Mouse (Mus musculus): ENCODE results near the gene Ap1b1.

Gene Ap1b1

GRCm38 (mm10) chr11:4986695-4987486 is at the start of gene Ap1b1:
Gene Ap1b1, plus strand, starts transcription at chr11:4986824.
- DNase-seq (ENCODE audit: extremely low read depth, insufficient read length, low spot score), result peak; percentile 93

- no peak for DNase-seq (ENCODE audit: extremely low read depth, insufficient read length, low spot score)
Observed at GRCm38 (mm10) chr11:4946530-4946929, 40.1 kb upstream of the Ap1b1 start.

GRCm38 (mm10) chr11:4946947-4947812 is 39.4 kb upstream of the Ap1b1 start:
- no peak for DNase-seq (ENCODE audit: extremely low read depth, insufficient read length, low spot score)

GRCm38 (mm10) chr11:4947813-4948174 is 38.8 kb upstream of the Ap1b1 start, which contains the start of gene Nefh:
Gene Nefh, minus strand, starts transcription at chr11:4948064.
- no peak for DNase-seq (ENCODE audit: extremely low read depth, insufficient read length, low spot score)

- DNase-seq (ENCODE audit: extremely low read depth, insufficient read length, low spot score), result no peak
Observed at GRCm38 (mm10) chr11:4948792-4949191, 37.8 kb upstream of the Ap1b1 start.

- DNase-seq (ENCODE audit: extremely low read depth, insufficient read length, low spot score), result no peak
Observed at GRCm38 (mm10) chr11:4949256-4950044, 37.2 kb upstream of the Ap1b1 start.

GRCm38 (mm10) chr11:4953401-4953800 is 33.2 kb upstream of the Ap1b1 start:
- no peak for DNase-seq (ENCODE audit: extremely low read depth, insufficient read length, low spot score)

- DNase-seq (ENCODE audit: extremely low read depth, insufficient read length, low spot score), result no peak
Observed at GRCm38 (mm10) chr11:4953918-4954317, 32.7 kb upstream of the Ap1b1 start.

GRCm38 (mm10) chr11:4963099-4963808 is 23.4 kb upstream of the Ap1b1 start:
- DNase-seq (ENCODE audit: extremely low read depth, insufficient read length, low spot score), result no peak

GRCm38 (mm10) chr11:4966325-4966724 is 20.3 kb upstream of the Ap1b1 start:
- no peak for DNase-seq (ENCODE audit: extremely low read depth, insufficient read length, low spot score)

- DNase-seq (ENCODE audit: extremely low read depth, insufficient read length, low spot score), result no peak
Observed at GRCm38 (mm10) chr11:4966888-4967287, 19.7 kb upstream of the Ap1b1 start.

GRCm38 (mm10) chr11:4967549-4967948 is 19.1 kb upstream of the Ap1b1 start:
- DNase-seq (ENCODE audit: extremely low read depth, insufficient read length, low spot score), result no peak

GRCm38 (mm10) chr11:4968376-4968775 is 18.2 kb upstream of the Ap1b1 start:
- no peak for DNase-seq (ENCODE audit: extremely low read depth, insufficient read length, low spot score)

GRCm38 (mm10) chr11:4972967-4973870 is 13.4 kb upstream of the Ap1b1 start:
- peak; percentile 81 for DNase-seq (ENCODE audit: extremely low read depth, insufficient read length, low spot score)

- no peak for DNase-seq (ENCODE audit: extremely low read depth, insufficient read length, low spot score)
Observed at GRCm38 (mm10) chr11:4973871-4974256, 12.8 kb upstream of the Ap1b1 start.

GRCm38 (mm10) chr11:4974376-4975122 is 12.1 kb upstream of the Ap1b1 start:
- no peak for DNase-seq (ENCODE audit: extremely low read depth, insufficient read length, low spot score)

GRCm38 (mm10) chr11:4975623-4976022 is 11.0 kb upstream of the Ap1b1 start:
- no peak for DNase-seq (ENCODE audit: extremely low read depth, insufficient read length, low spot score)

- DNase-seq (ENCODE audit: extremely low read depth, insufficient read length, low spot score), result no peak
Observed at GRCm38 (mm10) chr11:4983010-4983409, 3.6 kb upstream of the Ap1b1 start.

GRCm38 (mm10) chr11:4983538-4983937 is 3.1 kb upstream of the Ap1b1 start:
- no peak for DNase-seq (ENCODE audit: extremely low read depth, insufficient read length, low spot score)

Data from 3134 (cell line).